Mouse (Mus musculus) urinary bladder, postnatal 36 days (tissue): ENCODE measurements around the gene Cyp27b1.
"Not testable (repeated sequence)": the region's sequence is repeated elsewhere in the genome, so short reads cannot be mapped to it uniquely, and the experiment has no call there.

Experiments
- DNase-seq, 2 experiments: peaks; one replicate each; pipeline ENCODE4 v3.0.0; 2022; ENCODE audit warnings: low spot score in 2 of 2, mixed read lengths in 1 of 2

The Cyp27b1 gene

GRCm38 (mm10) chr10:127069281-127070189, 21.5 kb downstream of the Cyp27b1 start:
- DNase-seq: no peak

DNA sequence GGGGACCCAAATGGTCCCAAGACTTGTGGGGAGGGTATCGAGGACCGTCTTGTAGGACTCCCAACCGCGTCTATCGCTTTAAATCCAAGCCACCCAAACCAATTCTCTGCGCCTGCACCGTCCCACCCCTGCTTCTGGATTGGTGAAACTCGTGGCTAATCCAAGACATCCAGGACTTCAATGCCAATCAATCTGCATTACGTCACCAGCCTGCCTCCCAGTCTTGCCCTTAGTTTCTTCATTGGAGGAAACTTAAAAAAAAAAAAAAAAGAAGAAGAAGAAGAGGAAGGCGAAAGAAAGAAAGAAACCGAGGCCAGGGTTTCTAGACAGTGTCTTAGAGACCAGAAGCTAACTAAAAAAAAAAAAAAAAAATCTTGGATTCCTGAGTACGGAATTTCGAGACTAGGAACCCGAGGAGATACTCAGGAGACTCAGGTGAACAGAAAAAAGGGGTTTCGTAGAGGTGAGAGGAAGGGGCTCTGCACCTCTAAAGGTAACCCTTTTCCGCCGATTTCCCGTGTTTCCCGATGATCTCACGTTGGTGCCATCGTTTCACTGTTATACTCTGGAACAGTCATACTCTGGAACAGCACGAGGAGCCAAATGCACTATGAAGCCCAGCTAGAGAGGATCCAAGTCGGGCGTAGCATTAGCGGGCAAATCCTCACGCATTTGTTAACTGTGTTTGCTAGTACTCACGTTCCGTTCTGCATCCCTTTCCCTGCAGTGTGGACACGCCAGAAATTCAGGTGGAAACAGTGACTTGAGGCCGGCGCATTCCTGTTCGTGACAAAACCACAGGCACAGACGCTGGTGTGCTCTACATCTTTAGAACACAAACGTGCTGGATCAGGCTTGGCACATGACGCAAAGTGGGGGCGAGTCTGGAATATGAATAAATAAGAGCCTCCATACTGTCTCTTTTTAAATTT, 22.4 kb downstream of the Cyp27b1 start, which contains the start of gene Tspan31:
Gene Tspan31 (minus strand): TSS at position 75 of the 932 bp plus-strand sequence.
- DNase-seq: peak; percentile 77 to 90

- no peak for DNase-seq
Measured at GRCm38 (mm10) chr10:127071203-127071602, 23.2 kb downstream of the Cyp27b1 start.

- DNase-seq: not testable (repeated sequence)
Measured at GRCm38 (mm10) chr10:127072270-127072669, 24.2 kb downstream of the Cyp27b1 start.

DNA sequence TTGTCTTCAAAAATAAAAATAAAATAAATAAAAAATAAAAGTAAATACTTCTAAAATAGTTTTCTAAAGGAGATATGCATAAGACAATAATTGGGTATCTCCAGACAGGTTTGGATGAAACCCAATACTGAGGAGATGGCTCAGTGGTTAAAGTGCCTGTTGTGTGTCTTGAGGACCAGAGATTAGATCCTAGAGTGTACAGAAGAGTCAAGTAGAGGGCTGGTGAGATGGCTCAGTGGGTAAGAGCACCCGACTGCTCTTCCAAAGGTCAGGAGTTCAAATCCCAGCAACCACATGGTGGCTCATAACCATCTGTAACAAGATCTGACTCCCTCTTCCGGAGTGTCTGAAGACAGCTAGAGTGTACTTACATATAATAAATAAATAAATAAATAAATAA, 24.9 kb downstream of the Cyp27b1 start:
- not testable (repeated sequence) for DNase-seq

GRCm38 (mm10) chr10:127073981-127074380, 25.9 kb downstream of the Cyp27b1 start:
- no peak for DNase-seq

DNA sequence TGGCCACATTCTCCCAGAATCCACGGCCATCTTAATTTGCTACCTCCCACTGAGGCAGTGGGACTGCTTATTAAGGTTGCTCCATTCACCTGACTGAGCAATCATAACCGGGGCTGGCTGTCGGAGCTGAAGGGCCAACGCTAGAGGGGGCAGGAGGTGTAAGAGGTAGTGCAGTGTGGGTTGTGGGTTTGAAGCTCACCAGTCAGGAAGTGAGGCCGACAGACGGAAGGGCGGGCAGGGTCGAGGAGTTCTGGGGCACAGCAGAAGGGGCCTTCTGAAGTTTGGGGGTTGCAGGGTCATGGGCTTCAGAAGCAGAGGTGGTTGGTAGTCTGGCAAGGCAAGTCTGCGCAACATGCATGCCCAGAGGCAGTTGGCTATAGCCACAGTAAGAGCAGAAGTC, 27.0 kb downstream of the Cyp27b1 start, which contains the start of gene Agap2:
Gene Agap2 (plus strand): TSS at position 205 of the 400 bp plus-strand sequence.
- no peak for DNase-seq

GRCm38 (mm10) chr10:127075651-127076050, 27.6 kb downstream of the Cyp27b1 start:
- DNase-seq: no peak

DNA sequence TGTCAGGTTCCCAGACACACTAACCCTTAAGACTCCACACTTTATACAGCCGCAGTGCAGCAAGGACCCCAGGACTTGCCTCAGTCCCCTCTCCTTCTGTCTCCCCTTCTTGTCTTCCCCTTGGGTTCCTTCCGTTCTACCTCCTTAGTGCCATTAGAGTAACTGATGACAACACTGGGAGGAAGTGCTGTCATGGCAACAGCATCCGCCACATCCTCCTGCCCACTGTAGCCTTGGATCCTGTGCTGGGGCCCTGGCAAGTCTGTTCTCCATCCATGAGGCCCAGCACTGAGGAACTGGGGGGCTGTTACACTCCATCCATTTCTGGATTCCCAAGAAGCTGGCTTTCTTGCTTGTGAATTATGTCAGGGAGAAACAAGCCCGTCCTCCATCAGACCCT, 28.0 kb downstream of the Cyp27b1 start:
- no peak for DNase-seq

DNA sequence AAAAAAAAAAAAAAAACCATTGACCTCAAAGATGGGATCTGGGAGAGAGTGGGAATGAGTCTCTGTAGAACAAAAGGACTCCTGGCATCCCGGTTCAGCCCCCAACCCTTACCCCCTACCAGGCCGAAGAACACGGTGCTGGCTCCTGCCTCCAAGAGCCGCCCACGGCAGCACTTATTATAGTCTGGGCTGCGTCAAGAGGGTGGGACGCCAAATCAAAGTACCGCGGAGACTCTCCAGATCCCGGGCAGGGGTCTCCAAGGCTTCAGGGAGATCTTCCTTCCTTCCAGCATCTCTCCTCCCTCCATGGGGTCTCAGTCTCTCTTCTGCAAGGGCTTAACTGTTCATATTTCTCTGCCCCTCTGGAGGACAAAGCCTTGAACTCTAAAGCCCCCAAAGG, 29.5 kb downstream of the Cyp27b1 start:
- DNase-seq: no peak

DNA sequence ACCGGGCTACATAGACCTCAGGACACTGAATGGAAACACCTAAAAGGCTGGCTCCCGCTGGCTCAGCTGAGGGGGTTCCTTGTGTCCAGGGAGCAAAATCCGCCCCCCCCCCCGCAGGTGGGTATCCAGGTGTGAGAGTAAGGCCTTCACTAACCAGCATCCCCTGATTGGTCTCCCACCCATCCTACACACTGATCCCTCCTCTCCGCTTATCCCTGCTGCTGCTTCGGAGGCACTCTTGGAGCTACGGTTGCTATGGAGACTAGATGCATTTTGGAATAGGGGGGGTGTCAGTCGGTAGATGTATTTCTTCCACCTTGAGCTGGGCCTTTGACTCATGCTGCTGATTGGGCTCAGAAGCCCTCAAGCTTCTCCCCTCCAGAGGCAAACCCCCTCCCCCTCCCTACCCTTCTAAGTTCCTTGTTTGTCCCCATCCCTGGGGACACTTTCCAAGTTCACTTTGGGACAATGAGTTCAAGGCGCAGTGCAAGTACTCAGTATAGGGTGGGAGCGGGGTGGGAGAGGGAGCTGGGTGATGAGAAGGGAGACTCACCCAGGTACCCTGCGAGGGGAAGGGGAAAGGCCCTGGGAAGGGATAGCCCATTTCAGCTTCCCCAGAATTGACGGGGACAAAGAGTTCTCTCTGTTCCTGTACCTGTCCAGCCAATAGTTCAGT, 30.1 kb downstream of the Cyp27b1 start:
- DNase-seq: no peak

DNA sequence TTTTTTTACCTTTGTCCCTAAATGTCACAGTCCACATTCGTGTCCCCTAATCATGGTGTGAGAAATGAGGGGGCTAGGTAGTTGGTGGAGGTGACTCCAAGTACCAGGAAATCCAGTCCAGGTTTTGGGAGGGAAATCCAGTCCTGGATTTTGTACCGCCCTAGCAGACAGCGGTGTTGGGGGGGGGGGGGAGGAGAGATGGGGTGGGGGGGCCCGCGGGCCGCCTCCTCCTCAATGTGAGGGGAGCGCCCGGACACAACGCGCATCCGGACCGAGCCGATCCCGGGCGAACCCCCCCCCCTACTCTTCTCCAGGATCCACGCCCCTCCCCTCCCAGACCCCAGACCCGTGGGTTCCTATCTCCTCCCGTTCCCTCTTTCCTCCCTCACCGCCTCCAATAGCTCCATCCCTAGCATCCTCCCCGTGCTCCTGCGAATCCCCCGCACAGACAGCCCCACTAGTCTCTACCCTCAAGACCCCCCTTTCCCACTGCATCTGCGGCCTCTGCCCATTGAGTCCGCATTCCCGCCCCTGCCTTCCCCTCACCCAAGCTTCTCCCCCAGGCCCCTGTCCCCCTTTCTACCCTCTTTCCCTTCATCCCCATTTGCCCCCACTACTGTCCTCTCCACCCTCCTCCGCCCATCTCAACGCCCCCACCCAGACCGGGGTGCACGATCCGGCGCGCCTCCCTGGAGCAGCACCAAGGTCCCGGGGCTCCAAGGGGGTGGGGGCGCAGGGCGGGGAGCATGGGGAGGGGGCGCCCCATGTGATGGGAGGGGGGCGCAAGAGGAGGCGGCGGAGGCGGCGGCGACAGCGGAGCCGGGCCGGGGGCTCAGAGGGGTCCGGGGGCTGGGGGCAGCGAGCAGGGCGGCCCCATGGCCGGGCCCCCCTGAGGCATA, 30.9 kb downstream of the Cyp27b1 start:
- no peak for DNase-seq

DNA sequence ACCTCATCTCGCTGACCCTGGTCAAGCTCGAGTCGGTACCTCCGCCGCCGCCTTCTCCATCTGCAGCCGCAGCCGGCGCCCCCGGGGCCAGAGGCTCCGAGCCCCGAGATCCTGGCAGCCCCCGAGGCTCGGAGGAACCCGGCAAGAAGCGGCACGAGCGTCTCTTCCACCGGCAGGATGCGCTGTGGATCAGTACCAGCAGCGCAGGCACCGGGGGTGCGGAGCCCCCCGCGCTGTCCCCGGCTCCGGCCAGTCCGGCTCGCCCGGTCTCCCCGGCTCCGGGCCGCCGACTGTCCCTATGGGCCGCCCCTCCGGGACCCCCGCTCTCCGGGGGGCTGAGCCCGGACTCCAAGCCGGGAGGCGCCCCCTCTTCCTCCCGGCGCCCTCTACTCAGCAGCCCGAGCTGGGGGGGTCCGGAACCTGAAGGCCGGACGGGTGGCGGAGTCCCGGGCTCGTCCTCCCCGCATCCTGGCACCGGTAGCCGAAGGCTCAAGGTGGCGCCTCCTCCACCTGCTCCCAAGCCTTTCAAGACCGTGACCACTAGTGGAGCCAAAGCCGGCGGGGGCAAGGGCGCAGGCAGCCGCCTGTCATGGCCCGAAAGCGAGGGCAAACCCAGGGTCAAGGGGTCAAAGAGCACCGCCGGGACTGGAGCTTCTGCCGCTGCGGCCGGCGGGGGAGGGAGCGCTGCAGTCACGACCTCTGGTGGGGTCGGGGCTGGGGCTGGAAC, 31.8 kb downstream of the Cyp27b1 start:
- no peak for DNase-seq

GRCm38 (mm10) chr10:127080901-127081780, 33.1 kb downstream of the Cyp27b1 start:
- DNase-seq: no peak

GRCm38 (mm10) chr10:127081996-127082620, 34.1 kb downstream of the Cyp27b1 start:
- no peak for DNase-seq

GRCm38 (mm10) chr10:127083292-127083914, 35.4 kb downstream of the Cyp27b1 start:
- no peak for DNase-seq

GRCm38 (mm10) chr10:127083915-127084306, 35.9 kb downstream of the Cyp27b1 start:
- no peak for DNase-seq

GRCm38 (mm10) chr10:127085052-127085451, 37.0 kb downstream of the Cyp27b1 start:
- DNase-seq: no peak
